Mouse (Mus musculus): ENCODE measurements around the gene Cog1. TPM values are rescaled to one million over a fixed set of nuclear protein-coding genes. Genes with fewer than 3 reads are reported as not detected.
"Not testable (repeated sequence)": the region's sequence is repeated elsewhere in the genome, so short reads cannot be mapped to it uniquely, and the experiment has no call there.

Cog1 gene
- polyA plus RNA-seq, 1 experiment from 2014 or later = 33.9 TPM

GRCm38 (mm10) chr11:113658763-113659162 lies 9.8 kb downstream of the Cog1 start:
- Histone ChIP-seq H3K36me3 (peaks cover 99% of the 10 kb centered on the region), H3K4me1 (replicated peaks) (peaks cover 17% of the 10 kb centered on the region), H3K4me3 (no peak overlapping the region), H3K9ac (no peak overlapping the region), H3K27me3 (no peaks in the 10 kb centered on the region), H3K9me3 (no peaks in the 10 kb centered on the region), H3K4me2 (no peak overlapping the region), H3K27ac (replicated peaks) (no peak overlapping the region)
- no peak for ATAC-seq (ENCODE audit: low read depth)
- 87% methylated on average over 4 of the region's 4 CpGs for WGBS

- H3K9ac ChIP-seq; H3K27ac ChIP-seq (replicated peaks); ATAC-seq (ENCODE audit: low read depth); H3K4me2 ChIP-seq; H3K9me3 ChIP-seq; H3K4me3 ChIP-seq; H3K27me3 ChIP-seq: not testable (repeated sequence)
- Histone ChIP-seq H3K36me3 (peaks cover 92% of the 10 kb centered on the region), H3K4me1 (replicated peaks) (peaks cover 17% of the 10 kb centered on the region)
- WGBS = 92% methylated on average over 3 of the region's 3 CpGs
These were observed 11.2 kb downstream of the Cog1 start for GRCm38 (mm10) chr11:113660213-113660612.

- Histone ChIP-seq H3K27ac (replicated peaks) (no peak overlapping the region), H3K4me2 (no peak overlapping the region), H3K9me3 (no peaks in the 10 kb centered on the region), H3K27me3 (no peaks in the 10 kb centered on the region), H3K4me3 (no peak overlapping the region), H3K36me3 (peaks cover 84% of the 10 kb centered on the region), H3K4me1 (replicated peaks) (peaks cover 17% of the 10 kb centered on the region), H3K9ac (no peak overlapping the region)
- no peak for ATAC-seq (ENCODE audit: low read depth)
- 86% methylated on average over 11 of the region's 11 CpGs for WGBS
These were observed 12.0 kb downstream of the Cog1 start for GRCm38 (mm10) chr11:113660940-113661339.

GRCm38 (mm10) chr11:113661835-113662351 lies 12.9 kb downstream of the Cog1 start:
- 92% methylated on average over 18 of the region's 18 CpGs for WGBS
- Histone ChIP-seq H3K27me3 (no peaks in the 10 kb centered on the region), H3K4me2 (no peak overlapping the region), H3K4me3 (no peak overlapping the region), H3K9ac (no peak overlapping the region), H3K36me3 (peaks cover 75% of the 10 kb centered on the region), H3K27ac (replicated peaks) (no peak overlapping the region), H3K4me1 (replicated peaks) (peaks cover 13% of the 10 kb centered on the region), H3K9me3 (no peaks in the 10 kb centered on the region)
- no peak for ATAC-seq (ENCODE audit: low read depth)

- Histone ChIP-seq H3K4me2 (no peak overlapping the region), H3K9ac (no peak overlapping the region), H3K36me3 (peaks cover 59% of the 10 kb centered on the region), H3K27me3 (no peaks in the 10 kb centered on the region), H3K9me3 (no peaks in the 10 kb centered on the region), H3K4me3 (no peak overlapping the region), H3K27ac (replicated peaks) (no peak overlapping the region), H3K4me1 (replicated peaks) (peaks cover 13% of the 10 kb centered on the region; the same call in 1 of the 2 replicates)
- no peak for ATAC-seq (ENCODE audit: low read depth)
- 64% methylated on average over 2 of the region's 2 CpGs for WGBS
These were observed 15.3 kb downstream of the Cog1 start for GRCm38 (mm10) chr11:113664279-113664678.

- H3K4me2 ChIP-seq = no peak overlapping the region
- no peaks in the 10 kb centered on the region for H3K27me3 ChIP-seq
- no peak for ATAC-seq (ENCODE audit: low read depth)
- H3K4me1 ChIP-seq (replicated peaks) = peaks cover 13% of the 10 kb centered on the region; the same call in 1 of the 2 replicates
- WGBS = 87% methylated on average over 6 of the region's 6 CpGs
- no peak overlapping the region for H3K4me3 ChIP-seq
- no peak overlapping the region for H3K9ac ChIP-seq
- no peaks in the 10 kb centered on the region for H3K9me3 ChIP-seq
- no peak overlapping the region for H3K27ac ChIP-seq (replicated peaks)
- peaks cover 50% of the 10 kb centered on the region for H3K36me3 ChIP-seq
These were observed 17.2 kb downstream of the Cog1 start for GRCm38 (mm10) chr11:113666205-113666604.

GRCm38 (mm10) chr11:113666648-113667047 lies 17.7 kb downstream of the Cog1 start:
- H3K36me3 ChIP-seq = peaks cover 50% of the 10 kb centered on the region
- H3K27me3 ChIP-seq = no peaks in the 10 kb centered on the region
- no peak overlapping the region for H3K4me3 ChIP-seq
- no peak for ATAC-seq (ENCODE audit: low read depth)
- no peaks in the 10 kb centered on the region for H3K9me3 ChIP-seq
- H3K4me1 ChIP-seq (replicated peaks) = peaks cover 13% of the 10 kb centered on the region; the same call in 1 of the 2 replicates
- no peak overlapping the region for H3K4me2 ChIP-seq
- H3K9ac ChIP-seq = no peak overlapping the region
- H3K27ac ChIP-seq (replicated peaks) = 0 out of 2 replicates have a peak overlapping the region, but pooled peaks have one; percentile 28
- 67% methylated on average over 10 of the region's 10 CpGs for WGBS

- no peak; the same call in 1 of the 2 replicates for ATAC-seq (ENCODE audit: low read depth)
- no peak overlapping the region for H3K4me2 ChIP-seq
- peaks cover 13% of the 10 kb centered on the region; the same call in 1 of the 2 replicates for H3K4me1 ChIP-seq (replicated peaks)
- H3K27me3 ChIP-seq = no peaks in the 10 kb centered on the region
- no peak overlapping the region for H3K4me3 ChIP-seq
- H3K36me3 ChIP-seq = peaks cover 50% of the 10 kb centered on the region
- 64% methylated on average over 2 of the region's 2 CpGs for WGBS
- H3K27ac ChIP-seq (replicated peaks) = 0 out of 2 replicates have a peak overlapping the region, but pooled peaks have one; percentile 28
- no peak overlapping the region for H3K9ac ChIP-seq
- H3K9me3 ChIP-seq = no peaks in the 10 kb centered on the region
These were observed 18.2 kb downstream of the Cog1 start for GRCm38 (mm10) chr11:113667122-113667521.

- H3K27me3 ChIP-seq = no peaks in the 10 kb centered on the region
- H3K9me3 ChIP-seq = no peaks in the 10 kb centered on the region
- no peak overlapping the region for H3K9ac ChIP-seq
- H3K4me3 ChIP-seq = no peak overlapping the region
- no peak for ATAC-seq (ENCODE audit: low read depth)
- peaks cover 48% of the 10 kb centered on the region for H3K36me3 ChIP-seq
- peaks cover 13% of the 10 kb centered on the region; the same call in 1 of the 2 replicates for H3K4me1 ChIP-seq (replicated peaks)
- 0 out of 2 replicates have a peak overlapping the region, but pooled peaks have one; percentile 28 for H3K27ac ChIP-seq (replicated peaks)
- no peak overlapping the region for H3K4me2 ChIP-seq
- 89% methylated on average over 4 of the region's 4 CpGs for WGBS
These were observed 18.7 kb downstream of the Cog1 start for GRCm38 (mm10) chr11:113667704-113668103.

- Histone ChIP-seq H3K9ac (no peak overlapping the region), H3K27me3 (no peaks in the 10 kb centered on the region), H3K4me3 (no peak overlapping the region), H3K4me2 (no peak overlapping the region), H3K9me3 (no peaks in the 10 kb centered on the region), H3K36me3 (peaks cover 49% of the 10 kb centered on the region), H3K27ac (replicated peaks) (no peak overlapping the region), H3K4me1 (replicated peaks) (peaks cover 13% of the 10 kb centered on the region; the same call in 1 of the 2 replicates)
- WGBS = 90% methylated on average over 5 of the region's 5 CpGs
- ATAC-seq (ENCODE audit: low read depth) = no peak
These were observed 19.9 kb downstream of the Cog1 start for GRCm38 (mm10) chr11:113668857-113669256.

GRCm38 (mm10) chr11:113669711-113670110 lies 20.7 kb downstream of the Cog1 start:
- Histone ChIP-seq H3K36me3 (peaks cover 51% of the 10 kb centered on the region), H3K4me2 (no peak overlapping the region), H3K9ac (no peak overlapping the region), H3K4me3 (no peak overlapping the region), H3K27me3 (no peaks in the 10 kb centered on the region), H3K4me1 (replicated peaks) (peaks cover 13% of the 10 kb centered on the region; the same call in 1 of the 2 replicates), H3K27ac (replicated peaks) (no peak overlapping the region), H3K9me3 (no peaks in the 10 kb centered on the region)
- 38% methylated on average over 1 of the region's 4 CpGs for WGBS
- ATAC-seq (ENCODE audit: low read depth) = no peak

GRCm38 (mm10) chr11:113673614-113674013 lies 24.6 kb downstream of the Cog1 start:
- no peak overlapping the region for H3K9ac ChIP-seq
- peaks cover 66% of the 10 kb centered on the region for H3K36me3 ChIP-seq
- peaks cover 10% of the 10 kb centered on the region; the same call in 1 of the 2 replicates for H3K4me1 ChIP-seq (replicated peaks)
- no peaks in the 10 kb centered on the region for H3K9me3 ChIP-seq
- H3K27ac ChIP-seq (replicated peaks) = no peak overlapping the region
- 88% methylated on average over 4 of the region's 4 CpGs for whole genome bisulfite sequencing
- no peak overlapping the region for H3K4me3 ChIP-seq
- H3K4me2 ChIP-seq = no peak overlapping the region
- no peaks in the 10 kb centered on the region for H3K27me3 ChIP-seq
- ATAC-seq (ENCODE audit: low read depth) = no peak

- Histone ChIP-seq H3K9me3 (no peaks in the 10 kb centered on the region), H3K36me3 (peaks cover 63% of the 10 kb centered on the region), H3K27me3 (no peaks in the 10 kb centered on the region), H3K27ac (replicated peaks) (no peak overlapping the region), H3K4me3 (no peak overlapping the region), H3K4me1 (replicated peaks) (peaks cover 15% of the 10 kb centered on the region; the same call in 1 of the 2 replicates), H3K4me2 (no peak overlapping the region), H3K9ac (no peak overlapping the region)
- WGBS = 86% methylated on average over 5 of the region's 5 CpGs
- ATAC-seq (ENCODE audit: low read depth) = no peak
These were observed 25.6 kb downstream of the Cog1 start for GRCm38 (mm10) chr11:113674595-113674994.

Data from neural tube, embryonic 13.5 days (tissue).